Mouse (Mus musculus): ENCODE measurements around the gene Ttc41.

Ttc41 gene

GRCm38 (mm10) chr10:86824871-86825270 lies 119.3 kb downstream of the Ttc41 start:
- no peak for DNase-seq (ENCODE audit: low spot score in 2 of 2)

DNA sequence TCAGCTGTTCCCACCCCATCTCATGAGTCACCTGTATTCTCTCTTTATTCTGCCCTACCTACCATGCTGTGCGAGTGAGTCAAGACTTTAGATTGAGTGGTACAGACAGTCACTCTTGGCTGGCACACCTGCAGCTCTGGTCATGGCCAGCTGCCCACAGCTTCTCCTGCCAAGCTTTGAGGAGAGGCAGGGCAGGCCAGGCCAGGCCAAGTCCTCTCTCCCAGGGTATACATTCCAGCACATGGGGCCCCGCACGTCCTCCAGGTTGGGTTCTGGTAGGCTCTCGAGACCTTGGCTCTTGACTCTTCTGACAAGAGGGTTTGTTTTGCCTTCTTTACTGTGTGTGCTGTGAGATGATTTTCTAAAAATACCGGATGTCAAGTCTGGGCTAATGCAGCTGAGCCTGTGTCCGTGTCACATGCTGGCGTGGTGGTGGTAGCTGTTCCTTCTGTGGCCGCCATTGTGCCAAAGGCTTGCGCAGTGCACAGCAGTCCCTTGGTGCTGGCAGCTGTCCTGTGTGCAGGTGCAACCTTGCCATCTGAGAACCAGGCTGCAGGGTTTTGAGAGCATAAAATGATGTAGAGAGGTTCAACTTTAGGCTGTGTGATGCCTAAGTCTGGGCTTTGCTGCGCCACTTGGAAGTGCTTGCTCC lies 120.4 kb downstream of the Ttc41 start:
- peak in 1 of 2 experiments; percentile 31 for DNase-seq (ENCODE audit: low spot score in 2 of 2)

Data from urinary bladder, postnatal 36 days (tissue).